Mouse (Mus musculus): ENCODE data around the gene Chadl. TPM values are rescaled to one million over a fixed set of nuclear protein-coding genes. Genes with fewer than 3 reads are reported as not detected.
"Not testable (repeated sequence)": the region's sequence is repeated elsewhere in the genome, so short reads cannot be mapped to it uniquely, and the experiment has no call there.

Gene Chadl
- 0.45 and 0.50 TPM in 2 replicates for polyA plus RNA-seq (2015; fragmentation: Nextera tagmentation; extraction: Ambion mirVana)

DNA sequence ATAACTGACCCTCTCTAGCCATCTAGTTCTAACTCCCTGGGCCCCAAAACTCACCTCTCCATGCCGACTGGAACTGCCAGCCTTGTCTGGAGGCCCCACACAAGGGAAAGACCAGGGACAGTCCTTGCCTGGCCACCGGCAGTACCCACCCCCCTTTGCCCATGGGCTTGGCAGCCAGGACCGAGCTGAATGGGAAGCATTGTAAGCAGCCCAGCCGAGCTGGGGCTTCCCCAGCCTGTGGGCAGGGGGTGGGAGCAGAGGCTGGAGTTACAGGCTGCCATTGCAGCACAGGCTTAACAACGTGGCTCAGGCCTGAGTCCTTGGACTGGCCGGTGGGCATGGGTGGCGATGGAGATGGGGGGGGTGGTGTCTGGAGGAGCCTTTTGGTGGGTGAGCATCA is at the start of gene Chadl:
TSS of gene Chadl (minus strand) at position 113 of the 400 bp plus-strand sequence.
- 57% methylated on average over 7 of the region's 7 CpGs for WGBS (ENCODE audit: insufficient replicate concordance)
- no peak within 1 kb of the TSS for H3K4me3 ChIP-seq (replicated peaks)
- H3K4me1 ChIP-seq (replicated peaks), result peaks cover 28% of the 10 kb centered on the region
- peaks cover 3% of the 10 kb centered on the region; the same call in 1 of the 2 replicates for H3K36me3 ChIP-seq (replicated peaks)
- H3K27ac ChIP-seq (replicated peaks), result no peak within 1 kb of the TSS
- peaks cover 54% of the 10 kb centered on the region for H3K27me3 ChIP-seq
- H3K4me2 ChIP-seq, result no peak within 1 kb of the TSS
- no peak for ATAC-seq (ENCODE audit: insufficient read depth)
- H3K9ac ChIP-seq, result no peak within 1 kb of the TSS
- H3K9me3 ChIP-seq (replicated peaks), result no peaks in the 10 kb centered on the region

GRCm38 (mm10) chr15:81745601-81746114 is 48.6 kb upstream of the Chadl start:
- Histone ChIP-seq H3K36me3 (replicated peaks) (no peaks in the 10 kb centered on the region), H3K4me3 (replicated peaks) (peak overlapping the region; percentile 73), H3K4me2 (peak overlapping the region; percentile 85), H3K9me3 (replicated peaks) (no peaks in the 10 kb centered on the region), H3K27me3 (peaks cover 15% of the 10 kb centered on the region; the same call in 1 of the 2 replicates), H3K9ac (peak overlapping the region; percentile 67), H3K27ac (replicated peaks) (peak overlapping the region; percentile 76), H3K4me1 (replicated peaks) (peaks cover 35% of the 10 kb centered on the region)
- under 1% methylated on average over 33 of the region's 33 CpGs for WGBS (ENCODE audit: insufficient replicate concordance)
- peak; percentile 45 for ATAC-seq (ENCODE audit: insufficient read depth)

GRCm38 (mm10) chr15:81744992-81745600 is 48.0 kb upstream of the Chadl start, which contains the start of the genes Zc3h7b and Rangap1:
TSS of gene Zc3h7b (plus strand) at chr15:81745057.
TSS of gene Rangap1 (minus strand) at chr15:81745530.
- under 1% methylated on average over 65 of the region's 65 CpGs for WGBS (ENCODE audit: insufficient replicate concordance)
- peaks cover 15% of the 10 kb centered on the region; the same call in 1 of the 2 replicates for H3K27me3 ChIP-seq
- H3K36me3 ChIP-seq (replicated peaks), result no peaks in the 10 kb centered on the region
- peak within 1 kb of the TSS; percentile 73 for H3K4me3 ChIP-seq (replicated peaks)
- peak; percentile 82 for ATAC-seq (ENCODE audit: insufficient read depth)
- H3K4me1 ChIP-seq (replicated peaks), result peaks cover 33% of the 10 kb centered on the region
- no peaks in the 10 kb centered on the region for H3K9me3 ChIP-seq (replicated peaks)
- H3K9ac ChIP-seq, result peak within 1 kb of the TSS; percentile 67
- peak within 1 kb of the TSS; percentile 85 for H3K4me2 ChIP-seq
- H3K27ac ChIP-seq (replicated peaks), result peak within 1 kb of the TSS; percentile 76

GRCm38 (mm10) chr15:81742368-81742767 is 45.3 kb upstream of the Chadl start:
- H3K27ac ChIP-seq (replicated peaks); H3K4me2 ChIP-seq; H3K36me3 ChIP-seq (replicated peaks); ATAC-seq (ENCODE audit: insufficient read depth); H3K9ac ChIP-seq; H3K9me3 ChIP-seq (replicated peaks); H3K4me3 ChIP-seq (replicated peaks): not testable (repeated sequence)
- H3K27me3 ChIP-seq, result peaks cover 15% of the 10 kb centered on the region; the same call in 1 of the 2 replicates
- H3K4me1 ChIP-seq (replicated peaks), result peaks cover 24% of the 10 kb centered on the region
- 25% methylated on average over 2 of the region's 2 CpGs for WGBS (ENCODE audit: insufficient replicate concordance)

DNA sequence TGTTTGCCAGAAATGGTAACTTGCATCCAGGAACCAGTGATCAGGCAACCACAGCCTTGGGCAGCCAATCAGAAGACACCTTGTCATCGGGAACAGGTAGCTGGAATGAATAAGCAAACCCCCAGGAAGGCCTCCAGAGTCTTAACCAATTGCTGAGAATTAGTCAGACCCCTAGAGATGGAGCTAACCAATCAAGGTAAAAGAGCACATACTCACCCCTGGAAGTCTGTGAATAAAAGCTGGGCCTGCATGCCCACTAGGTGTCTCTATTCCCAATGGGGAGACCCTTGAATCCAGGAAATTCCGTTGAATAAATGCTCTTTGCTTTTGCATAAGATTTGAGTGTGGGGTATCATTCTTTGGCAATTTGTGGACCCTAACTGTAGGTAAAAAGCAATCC is 42.8 kb upstream of the Chadl start:
- H3K9me3 ChIP-seq (replicated peaks), result no peaks in the 10 kb centered on the region
- ATAC-seq (ENCODE audit: insufficient read depth), result no peak
- H3K36me3 ChIP-seq (replicated peaks), result no peaks in the 10 kb centered on the region
- H3K4me3 ChIP-seq (replicated peaks), result no peak overlapping the region
- H3K4me2 ChIP-seq, result no peak overlapping the region
- WGBS (ENCODE audit: insufficient replicate concordance), result 16% methylated on average over 2 of the region's 2 CpGs
- H3K27me3 ChIP-seq, result peaks cover 17% of the 10 kb centered on the region; the same call in 1 of the 2 replicates
- no peak overlapping the region for H3K27ac ChIP-seq (replicated peaks)
- H3K4me1 ChIP-seq (replicated peaks), result peaks cover 7% of the 10 kb centered on the region
- no peak overlapping the region for H3K9ac ChIP-seq

DNA sequence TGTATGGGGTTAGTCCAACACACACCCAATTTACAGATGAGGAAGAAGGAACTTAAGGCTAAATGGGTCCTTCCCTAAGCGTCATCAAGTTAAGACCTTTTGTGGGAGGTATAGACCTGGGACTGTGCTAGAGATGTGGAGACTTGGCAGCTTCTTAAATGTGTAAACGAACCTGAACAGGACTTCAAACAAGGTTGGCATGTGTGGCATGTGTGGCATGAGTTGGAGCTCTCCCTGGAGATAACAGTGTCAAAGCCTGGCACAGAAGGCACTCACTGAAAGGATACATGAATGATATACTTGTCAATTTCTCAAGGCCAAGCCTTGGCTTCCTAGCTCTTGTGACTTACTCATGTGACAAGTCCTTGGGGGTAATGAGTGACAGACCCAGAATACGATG is 42.2 kb upstream of the Chadl start:
- Histone ChIP-seq H3K4me3 (replicated peaks) (no peak overlapping the region), H3K27ac (replicated peaks) (no peak overlapping the region), H3K4me1 (replicated peaks) (peaks cover under 1% of the 10 kb centered on the region), H3K36me3 (replicated peaks) (no peaks in the 10 kb centered on the region), H3K4me2 (no peak overlapping the region), H3K9me3 (replicated peaks) (no peaks in the 10 kb centered on the region), H3K9ac (no peak overlapping the region), H3K27me3 (peaks cover 12% of the 10 kb centered on the region; the same call in 1 of the 2 replicates)
- no peak for ATAC-seq (ENCODE audit: insufficient read depth)
- 63% methylated on average over 3 of the region's 3 CpGs for WGBS (ENCODE audit: insufficient replicate concordance)

DNA sequence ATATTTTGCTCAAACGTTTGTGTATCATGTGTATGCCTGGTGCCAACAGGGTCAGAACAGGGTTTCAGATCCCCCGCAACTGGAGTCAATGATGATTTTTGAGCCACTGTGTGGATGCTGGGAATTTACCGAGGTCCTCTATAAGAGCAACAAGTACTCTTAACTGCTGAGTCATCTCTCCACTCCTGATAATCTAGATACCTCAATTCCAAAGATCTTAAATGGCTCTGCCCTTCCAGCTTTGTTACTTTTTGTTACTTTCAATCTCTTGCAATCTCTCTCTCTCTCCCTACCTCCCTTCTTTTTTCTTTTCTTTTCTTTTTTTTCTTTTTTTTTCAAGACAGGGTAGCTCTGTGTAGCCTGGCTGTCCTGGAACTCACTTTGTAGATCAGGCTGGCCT is 38.0 kb upstream of the Chadl start:
- no peaks in the 10 kb centered on the region for H3K36me3 ChIP-seq (replicated peaks)
- H3K4me2 ChIP-seq, result no peak overlapping the region
- no peaks in the 10 kb centered on the region for H3K9me3 ChIP-seq (replicated peaks)
- H3K9ac ChIP-seq, result no peak overlapping the region
- H3K27ac ChIP-seq (replicated peaks), result no peak overlapping the region
- H3K4me3 ChIP-seq (replicated peaks), result no peak overlapping the region
- H3K27me3 ChIP-seq, result peaks cover 23% of the 10 kb centered on the region; the same call in 1 of the 2 replicates
- WGBS (ENCODE audit: insufficient replicate concordance), result 34% methylated on average over 3 of the region's 3 CpGs
- H3K4me1 ChIP-seq (replicated peaks), result peaks cover 4% of the 10 kb centered on the region
- no peak for ATAC-seq (ENCODE audit: insufficient read depth)

DNA sequence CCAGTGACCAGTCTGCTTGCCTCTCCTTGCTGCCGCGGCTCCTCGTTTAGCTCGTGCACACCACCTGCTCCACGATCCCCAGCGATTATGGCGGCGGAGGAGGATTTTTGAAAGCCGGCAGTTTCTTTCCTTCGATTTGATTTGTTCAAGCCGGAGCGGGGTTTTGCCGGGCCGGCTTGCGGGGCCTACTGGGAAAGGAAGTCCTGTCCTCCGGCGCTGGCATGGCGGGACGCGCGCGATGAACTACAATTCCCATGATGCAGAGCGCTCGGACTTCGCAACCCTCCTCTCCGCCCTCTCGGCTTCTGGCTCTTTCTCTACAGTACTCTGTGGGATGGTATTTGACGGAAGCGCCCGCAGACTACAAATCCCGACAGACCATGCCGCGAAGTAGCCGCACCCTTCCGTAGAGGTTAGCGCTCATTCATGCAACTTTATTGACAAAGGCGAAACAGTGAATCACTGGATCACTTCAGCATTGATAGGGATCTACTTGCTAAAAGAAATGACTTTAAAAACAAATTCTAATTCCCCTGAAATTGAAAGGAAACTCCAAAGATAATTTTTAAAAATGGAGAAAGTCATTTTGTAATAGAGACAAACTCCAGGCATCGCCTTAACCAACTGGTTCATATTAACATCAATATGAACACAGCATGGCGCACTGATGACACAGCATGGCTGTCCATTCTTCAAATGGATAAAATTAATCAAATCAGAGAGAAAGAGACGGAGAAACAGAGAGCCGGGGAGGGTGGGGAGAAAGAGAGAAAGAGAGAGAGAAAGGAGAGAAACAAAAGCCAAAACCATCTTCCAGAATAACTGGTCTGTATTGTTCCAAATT is 32.9 kb upstream of the Chadl start:
- H3K36me3 ChIP-seq (replicated peaks), result peaks cover 30% of the 10 kb centered on the region
- H3K27ac ChIP-seq (replicated peaks), result peak overlapping the region; percentile 94
- peak; percentile 97 for ATAC-seq (ENCODE audit: insufficient read depth)
- H3K27me3 ChIP-seq, result peaks cover 16% of the 10 kb centered on the region; the same call in 1 of the 2 replicates
- H3K9me3 ChIP-seq (replicated peaks), result no peaks in the 10 kb centered on the region
- peaks cover 29% of the 10 kb centered on the region for H3K4me1 ChIP-seq (replicated peaks)
- peak overlapping the region; percentile 86 for H3K4me2 ChIP-seq
- H3K9ac ChIP-seq, result peak overlapping the region; percentile 95
- H3K4me3 ChIP-seq (replicated peaks), result peak overlapping the region; percentile 99
- WGBS (ENCODE audit: insufficient replicate concordance), result 5% methylated on average over 41 of the region's 41 CpGs

GRCm38 (mm10) chr15:81729241-81729791 is 32.2 kb upstream of the Chadl start:
- peaks cover 29% of the 10 kb centered on the region for H3K4me1 ChIP-seq (replicated peaks)
- peak; percentile 62 for ATAC-seq (ENCODE audit: insufficient read depth)
- peaks cover 16% of the 10 kb centered on the region; the same call in 1 of the 2 replicates for H3K27me3 ChIP-seq
- H3K9me3 ChIP-seq (replicated peaks), result no peaks in the 10 kb centered on the region
- H3K9ac ChIP-seq, result peak overlapping the region; percentile 95
- H3K36me3 ChIP-seq (replicated peaks), result peaks cover 37% of the 10 kb centered on the region
- under 1% methylated on average over 49 of the region's 49 CpGs for WGBS (ENCODE audit: insufficient replicate concordance)
- peak overlapping the region; percentile 99 for H3K4me3 ChIP-seq (replicated peaks)
- H3K27ac ChIP-seq (replicated peaks), result peak overlapping the region; percentile 94
- H3K4me2 ChIP-seq, result peak overlapping the region; percentile 86

DNA sequence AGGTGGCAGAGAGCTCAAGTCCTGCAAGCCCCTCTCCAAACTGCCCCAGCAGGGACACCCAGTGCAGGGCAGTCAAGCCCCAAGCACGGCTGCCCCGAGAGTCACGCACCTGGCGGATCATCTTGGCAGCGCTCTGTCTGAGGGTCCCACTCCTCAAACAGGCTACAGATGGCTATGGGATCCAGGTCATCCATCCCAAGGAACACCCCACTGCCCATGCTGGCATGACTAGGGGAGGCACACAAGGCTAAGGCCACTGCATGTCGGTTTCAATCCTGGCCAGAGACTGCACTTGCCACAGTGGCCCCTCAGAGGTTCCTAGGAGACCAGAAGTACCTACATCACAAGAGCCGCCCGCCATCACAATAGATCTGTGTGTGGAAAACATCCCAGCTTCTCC is 28.9 kb upstream of the Chadl start:
- WGBS (ENCODE audit: insufficient replicate concordance), result 92% methylated on average over 8 of the region's 8 CpGs
- Histone ChIP-seq H3K4me1 (replicated peaks) (peaks cover 29% of the 10 kb centered on the region), H3K9me3 (replicated peaks) (no peaks in the 10 kb centered on the region), H3K36me3 (replicated peaks) (peaks cover 71% of the 10 kb centered on the region), H3K27ac (replicated peaks) (no peak overlapping the region), H3K4me2 (no peak overlapping the region), H3K4me3 (replicated peaks) (no peak overlapping the region), H3K9ac (no peak overlapping the region), H3K27me3 (no peaks in the 10 kb centered on the region)
- ATAC-seq (ENCODE audit: insufficient read depth), result no peak

Data from liver, embryonic 15.5 days (tissue).